Mouse (Mus musculus): ENCODE results near the gene Osgin1.

The Osgin1 gene

GRCm38 (mm10) chr8:119446211-119446989 is 12.5 kb downstream of the Osgin1 start, which contains the start of gene Necab2:
Necab2 (plus strand) TSS chr8:119446719.
- peak; percentile 70 for DNase-seq (ENCODE audit: low read depth)

DNA sequence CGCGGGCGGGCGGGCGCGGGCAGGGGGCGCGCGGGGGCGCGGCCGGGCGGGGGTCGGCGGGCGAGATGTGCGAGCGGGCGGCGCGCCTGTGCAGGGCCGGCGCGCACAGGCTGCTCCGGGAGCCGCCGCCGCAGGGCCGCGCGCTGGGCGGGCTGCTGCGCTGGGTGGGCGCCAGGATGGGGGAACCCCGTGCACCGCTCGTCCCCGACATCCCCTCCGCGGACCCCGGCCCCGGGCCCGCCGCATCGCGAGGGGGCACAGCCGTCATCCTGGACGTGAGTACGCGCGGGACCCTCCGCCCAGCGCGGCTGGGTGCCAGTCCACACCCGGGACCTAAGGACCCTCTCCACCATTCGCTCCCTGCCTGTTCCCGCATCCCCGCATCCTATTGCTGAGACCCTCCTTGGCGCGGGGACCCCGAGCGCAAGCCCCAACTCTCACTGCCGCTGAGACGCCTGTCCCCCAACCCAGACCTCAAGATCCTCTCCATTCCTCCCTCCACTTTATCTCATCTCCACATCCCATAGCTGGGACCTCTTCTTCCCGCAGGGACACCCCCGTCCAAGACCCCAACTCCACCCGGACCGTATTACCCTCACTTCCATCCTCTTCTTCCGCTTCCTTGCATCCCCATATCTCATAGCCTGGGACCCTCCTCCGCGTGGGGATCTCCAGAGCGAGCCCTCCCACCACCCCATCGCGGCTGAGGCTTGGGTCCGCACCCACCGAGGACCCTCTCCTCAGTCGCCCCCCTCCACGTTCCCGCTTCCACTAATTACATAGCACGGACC is 13.3 kb downstream of the Osgin1 start:
- no peak for DNase-seq (ENCODE audit: low read depth)

DNA sequence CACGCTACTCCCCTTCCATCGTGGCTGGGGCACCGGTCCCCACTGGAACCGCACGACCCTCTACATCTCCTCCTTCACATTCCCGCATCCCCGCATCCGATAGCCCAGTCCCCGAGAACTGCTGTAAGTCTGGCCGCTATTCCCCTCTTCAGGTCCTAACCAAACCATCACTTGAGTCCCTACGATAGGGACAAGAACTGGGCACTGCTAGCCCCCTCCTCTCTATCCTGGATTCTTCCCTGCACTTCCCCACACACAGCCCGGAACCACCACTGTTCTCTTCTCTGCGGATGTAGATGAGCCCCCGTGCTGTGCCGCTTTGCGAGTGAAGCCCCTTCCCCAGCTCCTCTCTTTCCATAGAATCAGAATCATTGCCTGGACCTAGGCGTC is 13.9 kb downstream of the Osgin1 start:
- no peak for DNase-seq (ENCODE audit: low read depth)

- DNase-seq (ENCODE audit: low read depth): no peak
Observed at GRCm38 (mm10) chr8:119449627-119450026, 15.7 kb downstream of the Osgin1 start.

DNA sequence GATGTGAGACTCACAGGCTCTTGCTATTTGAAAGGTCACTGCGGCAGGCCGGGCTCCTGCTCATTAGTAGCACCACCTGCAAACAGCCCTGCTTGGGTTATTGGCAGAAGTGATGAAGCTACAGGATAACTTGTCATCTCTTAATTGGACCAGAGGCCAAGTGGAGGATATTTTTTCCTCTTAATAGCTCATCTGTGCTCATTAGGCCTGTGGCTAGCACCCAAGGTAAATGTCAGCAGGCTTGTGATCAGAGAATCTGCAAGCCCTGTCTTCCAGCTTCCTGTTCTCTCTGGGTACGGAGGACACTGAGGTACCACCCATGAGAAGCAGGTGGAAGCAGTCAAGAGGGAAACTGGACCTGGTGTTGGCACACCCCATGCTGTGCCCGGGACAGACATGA is 17.2 kb downstream of the Osgin1 start:
- DNase-seq (ENCODE audit: low read depth): no peak

- no peak for DNase-seq (ENCODE audit: low read depth)
Observed at GRCm38 (mm10) chr8:119452919-119453318, 19.0 kb downstream of the Osgin1 start.

DNA sequence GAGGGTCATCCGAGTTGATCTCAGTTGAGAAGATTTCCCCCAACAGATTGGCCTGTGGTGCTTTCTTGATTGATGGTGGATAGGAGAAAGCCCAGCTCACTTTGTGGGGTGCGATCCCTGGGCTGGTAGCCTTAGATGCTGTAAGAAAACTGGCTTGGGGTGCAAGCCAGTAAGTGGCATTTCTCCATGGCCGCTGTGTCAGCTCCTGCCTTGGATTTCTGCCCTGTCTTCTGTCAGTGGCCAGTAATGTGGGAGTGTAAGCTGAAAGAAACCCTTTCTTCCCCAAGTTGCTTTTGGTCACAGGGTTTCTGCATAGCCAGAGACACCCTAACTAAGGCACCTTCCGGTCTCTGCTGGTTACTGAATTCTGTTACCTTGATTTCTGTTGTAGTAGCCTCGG is 22.1 kb downstream of the Osgin1 start:
- no peak for DNase-seq (ENCODE audit: low read depth)

GRCm38 (mm10) chr8:119459724-119460123 is 25.8 kb downstream of the Osgin1 start:
- DNase-seq (ENCODE audit: low read depth): no peak

- DNase-seq (ENCODE audit: low read depth): no peak
Observed at GRCm38 (mm10) chr8:119461356-119461755, 27.4 kb downstream of the Osgin1 start.

DNA sequence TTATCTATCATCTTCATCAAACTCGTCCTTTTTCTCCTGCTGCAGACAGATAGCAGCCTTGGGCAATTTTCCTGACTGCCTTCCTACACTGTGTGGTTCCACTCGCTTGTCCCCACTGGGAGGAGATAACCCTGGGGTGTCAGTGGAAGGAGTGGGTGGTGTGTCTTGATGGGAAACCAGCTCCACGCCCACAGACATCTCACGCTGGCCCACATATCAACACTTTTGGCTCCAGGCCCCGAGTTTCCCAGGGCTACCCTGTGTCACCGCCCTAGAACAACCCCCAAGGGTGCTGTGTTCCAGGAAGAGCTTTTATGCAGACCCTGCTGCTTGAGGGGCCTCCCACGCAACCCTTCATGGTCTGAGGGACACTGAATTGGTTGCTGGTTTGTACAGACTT is 29.8 kb downstream of the Osgin1 start:
- DNase-seq (ENCODE audit: low read depth): no peak

DNA sequence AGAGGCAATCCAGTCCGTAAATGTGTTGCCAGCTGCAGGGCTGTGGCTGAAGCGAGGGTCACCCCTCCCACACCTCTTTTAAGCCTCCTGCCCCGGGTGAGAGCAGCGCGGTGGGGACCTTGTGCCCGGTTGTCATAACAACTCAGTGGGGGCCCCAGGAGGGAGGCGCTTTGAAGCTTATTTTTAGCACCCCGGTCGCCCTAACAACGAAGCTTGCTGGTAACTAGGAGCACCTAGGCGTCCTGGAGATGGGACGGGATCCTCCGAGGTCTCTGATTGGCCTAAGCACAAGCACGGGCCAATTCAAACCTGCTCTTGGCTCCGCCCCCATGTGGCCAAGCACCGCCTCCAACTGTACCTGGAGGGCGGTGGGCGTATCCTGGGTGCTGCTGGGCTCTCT is 32.2 kb downstream of the Osgin1 start:
- no peak for DNase-seq (ENCODE audit: low read depth)

GRCm38 (mm10) chr8:119466794-119467193 is 32.9 kb downstream of the Osgin1 start:
- no peak for DNase-seq (ENCODE audit: low read depth)

- DNase-seq (ENCODE audit: low read depth): no peak
Observed at GRCm38 (mm10) chr8:119468091-119468490, 34.2 kb downstream of the Osgin1 start.

DNA sequence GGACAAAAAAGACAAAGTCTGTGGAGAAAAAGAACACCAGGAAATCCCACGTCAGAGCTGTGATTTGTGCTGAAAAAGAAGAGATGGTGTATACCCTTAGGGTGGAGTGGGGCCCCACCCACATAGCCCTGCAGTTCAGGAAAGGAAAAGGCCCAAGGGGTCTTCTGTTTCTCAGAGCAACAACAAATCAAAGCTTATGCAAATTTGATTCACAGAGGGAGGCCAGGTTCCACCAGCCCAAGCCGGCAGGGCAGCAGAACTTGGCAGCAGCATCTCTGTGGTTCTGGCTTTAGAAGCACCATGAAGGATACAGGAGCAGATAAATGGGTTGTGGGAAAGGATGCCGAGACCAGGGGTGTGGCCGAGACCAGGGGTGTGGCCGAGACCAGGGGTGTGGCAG is 44.8 kb downstream of the Osgin1 start:
- no peak for DNase-seq (ENCODE audit: low read depth)

- DNase-seq (ENCODE audit: low read depth): no peak
Observed at GRCm38 (mm10) chr8:119484145-119484896, 50.4 kb downstream of the Osgin1 start.

DNA sequence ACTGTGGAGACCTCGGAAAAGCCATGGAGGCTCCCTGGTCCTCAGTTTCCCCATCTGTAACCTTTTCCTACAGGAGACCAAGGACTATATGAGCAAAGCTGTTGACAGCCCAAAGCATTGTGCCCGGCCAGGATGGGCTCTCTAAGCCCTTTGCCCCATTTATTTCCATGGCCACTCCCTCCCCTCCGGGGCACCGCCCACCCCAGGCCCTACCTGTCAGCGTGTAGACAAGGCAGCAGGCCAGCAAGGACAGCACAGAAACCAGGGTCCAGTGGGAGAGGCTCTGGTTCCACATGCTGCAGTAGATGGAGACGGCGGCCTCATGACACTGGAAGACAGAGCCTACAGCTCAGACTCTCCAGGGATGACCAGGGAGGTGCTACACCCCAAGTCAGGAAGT is 53.2 kb downstream of the Osgin1 start:
- DNase-seq (ENCODE audit: low read depth): no peak

Measured in NIH3T3 (cell line).